Mouse (Mus musculus): Measurements from ENCODE around the gene Cyp1a2.

DNA sequence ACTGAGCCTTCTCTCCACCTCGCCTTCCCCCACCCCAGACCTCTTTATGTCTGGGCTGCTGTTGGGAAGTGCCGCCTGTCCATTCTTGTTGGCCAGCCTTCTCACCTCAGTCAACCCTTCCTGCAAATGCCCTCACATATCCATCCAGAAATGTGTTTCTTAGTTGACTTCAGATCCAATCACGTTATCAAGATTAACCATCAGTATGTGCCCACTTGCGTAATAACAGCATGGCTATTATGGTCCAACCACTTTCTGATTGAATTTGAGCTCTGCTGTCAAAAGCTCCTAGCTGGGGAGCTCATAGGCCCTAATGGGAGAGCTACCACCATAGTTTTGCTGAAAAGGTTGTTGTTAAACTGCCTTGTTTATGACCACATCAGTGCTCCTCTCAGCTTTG is 12.5 kb downstream of the Cyp1a2 start:
- TF ChIP-seq CTCF (conservative IDR thresholded peaks at IDR 0.05 in 1 of 2, IDR thresholded peaks at IDR 0.05 in 1 of 2; ENCODE audit: low read depth in 2 of 2, low read length in 2 of 2): no peak
- TF ChIP-seq ZC3H11A (IDR thresholded peaks at IDR 0.05; ENCODE audit: low read depth, low read length): no peak

Measured in CH12.LX (cell line).